Mouse (Mus musculus) spleen, adult 18-20 months (tissue): ENCODE measurements around the gene Ccdc90b.

ENCODE experiments used
- DNase-seq, 2 experiments: peaks; one replicate each; pipeline ENCODE4 v3.0.0; 2022; ENCODE audit warnings: mixed read lengths in 2 of 2

The Ccdc90b gene

GRCm38 (mm10) chr7:92560986-92561876 lies at the start of gene Ccdc90b:
Ccdc90b (plus strand) TSS chr7:92561149.
- peak; percentile 70 to 80 for DNase-seq

- no peak for DNase-seq
These were observed 40.6 kb upstream of the Ccdc90b start for GRCm38 (mm10) chr7:92520397-92520796.

DNA sequence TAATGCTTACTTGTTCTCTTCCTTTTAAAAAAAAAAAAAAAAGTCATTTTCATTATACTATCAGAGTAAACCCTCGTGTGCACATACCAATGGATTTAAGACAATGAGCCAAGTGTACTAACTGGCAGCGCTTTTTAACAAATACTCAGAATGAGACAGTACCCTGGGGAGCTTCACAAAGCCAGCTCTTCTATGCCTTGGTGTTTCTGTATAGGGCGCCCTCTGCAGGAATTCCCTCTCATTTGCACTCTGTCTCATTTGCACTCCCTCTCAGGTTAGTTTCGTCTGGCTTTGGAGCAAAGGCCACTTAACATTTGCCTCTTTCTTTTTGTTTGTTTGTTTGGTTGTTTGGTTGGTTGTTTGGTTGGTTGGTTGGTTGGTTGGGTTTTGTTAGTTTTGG lies 40.1 kb upstream of the Ccdc90b start:
- DNase-seq, result peak in 1 of 2 experiments; percentile 13

DNA sequence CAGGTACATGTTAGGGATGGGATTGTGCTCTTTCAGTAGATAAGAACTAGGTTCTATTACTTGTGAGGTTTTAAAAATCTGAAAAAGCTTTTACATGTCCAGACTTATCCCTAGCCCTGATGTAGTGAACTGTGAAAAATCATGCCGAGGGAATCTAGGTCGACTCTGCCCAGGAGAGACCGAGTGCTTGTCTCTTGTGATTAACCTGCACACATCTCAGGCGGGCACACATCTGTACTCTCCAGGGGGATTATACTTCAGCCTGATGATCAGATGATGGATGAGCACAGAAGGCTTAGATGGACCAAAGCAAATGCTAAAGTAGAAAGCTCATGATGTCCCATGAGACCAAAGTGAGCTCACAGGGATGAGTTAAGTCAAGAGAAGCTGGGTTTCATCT lies 31.7 kb upstream of the Ccdc90b start:
- no peak for DNase-seq

- DNase-seq, result no peak
These were observed 28.5 kb upstream of the Ccdc90b start for GRCm38 (mm10) chr7:92532351-92533036.

DNA sequence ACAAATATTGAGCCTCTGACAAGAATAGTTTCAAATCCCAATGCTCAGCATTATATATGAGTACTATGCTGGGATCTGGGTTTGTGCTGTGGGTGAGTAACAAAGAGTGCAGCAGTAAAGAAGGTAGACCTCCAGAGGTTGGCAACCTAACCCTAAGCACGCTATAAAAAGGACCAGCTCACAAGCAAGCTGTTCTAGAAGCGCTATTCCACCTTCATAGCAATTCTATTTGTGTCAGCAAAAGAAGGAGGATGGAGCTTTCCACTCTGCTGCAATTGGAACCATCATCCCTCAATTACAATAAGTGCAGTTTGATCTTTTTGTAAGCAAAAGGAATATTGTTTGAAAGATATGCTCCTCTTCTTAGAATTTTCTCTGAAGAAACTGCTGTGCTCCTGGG lies 14.2 kb upstream of the Ccdc90b start:
- no peak for DNase-seq

DNA sequence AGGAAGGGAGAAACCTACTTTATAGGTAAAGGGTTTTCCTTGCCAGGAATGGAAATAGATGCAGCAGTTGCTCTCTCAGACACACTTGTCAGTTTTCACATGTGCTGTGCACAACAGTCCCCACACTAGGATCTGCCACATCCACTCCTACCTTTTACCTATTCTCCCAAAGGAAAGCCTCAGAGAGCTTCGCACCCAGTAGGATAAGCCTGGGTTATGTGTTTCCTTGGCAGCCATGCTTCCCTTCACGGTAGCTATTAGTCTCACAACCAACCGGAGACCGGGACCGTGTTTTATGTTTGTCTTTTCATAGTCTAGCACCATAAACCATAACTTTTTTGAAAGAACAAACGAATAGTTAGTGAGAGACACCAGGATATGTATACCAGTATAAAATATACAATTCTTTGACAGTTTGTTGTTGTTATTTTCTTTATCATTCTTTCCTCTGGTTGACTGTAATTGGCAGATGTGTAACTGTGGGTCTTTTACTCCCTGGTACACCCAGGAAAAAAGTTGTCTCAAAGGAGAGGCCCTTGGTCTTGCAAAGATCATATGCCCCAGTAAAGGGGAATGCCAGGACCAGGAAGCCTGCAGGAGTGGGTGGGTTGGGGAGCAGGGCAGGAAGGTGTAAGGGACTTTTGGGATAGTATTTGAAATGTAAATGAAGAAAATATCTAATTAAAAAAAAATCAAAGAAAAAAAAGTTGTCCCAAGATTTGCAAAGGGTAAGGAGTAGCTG lies 10.5 kb upstream of the Ccdc90b start:
- DNase-seq, result no peak

DNA sequence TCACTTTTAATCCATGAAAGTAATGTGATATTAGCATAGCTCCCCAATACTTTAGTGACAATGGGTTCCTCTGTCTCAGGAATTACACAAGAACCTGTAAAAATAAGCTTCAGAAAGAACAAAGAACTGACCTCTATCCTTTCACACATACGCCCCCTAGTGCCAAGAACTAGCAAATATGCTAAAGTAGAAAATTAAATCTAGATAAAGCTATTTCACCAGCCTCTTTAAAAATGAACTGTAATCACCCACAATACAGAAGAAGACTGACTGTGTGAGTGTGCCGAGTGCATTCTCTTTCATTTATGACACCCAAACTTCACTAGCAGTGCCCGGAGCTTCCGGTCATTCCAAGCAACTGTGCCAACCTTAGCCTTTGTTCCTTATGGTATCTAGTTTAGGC lies 10.0 kb upstream of the Ccdc90b start:
- DNase-seq, result no peak

DNA sequence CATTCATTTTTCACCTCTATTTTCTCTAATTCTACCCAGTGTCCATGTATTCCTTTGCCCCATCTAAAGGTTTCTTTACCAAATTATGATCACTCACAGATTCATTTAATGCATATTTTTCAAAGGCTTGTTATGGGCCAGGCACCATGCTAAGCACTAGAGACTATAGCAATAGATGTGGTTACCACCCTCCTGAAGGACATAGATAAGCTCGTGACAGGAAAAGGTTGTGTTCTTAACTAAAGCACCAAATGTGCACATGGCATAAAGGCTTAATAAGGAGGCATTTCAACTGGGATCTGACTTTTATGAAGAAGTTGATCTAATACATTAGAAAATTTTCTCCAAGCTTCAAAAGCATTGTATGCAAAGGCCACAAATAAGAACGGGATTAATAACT lies 2.2 kb upstream of the Ccdc90b start:
- DNase-seq, result no peak

GRCm38 (mm10) chr7:92566775-92567174 lies 5.8 kb downstream of the Ccdc90b start:
- no peak for DNase-seq

- DNase-seq, result no peak
These were observed 19.7 kb downstream of the Ccdc90b start for GRCm38 (mm10) chr7:92580491-92581207.

GRCm38 (mm10) chr7:92583567-92583966 lies 22.6 kb downstream of the Ccdc90b start:
- no peak for DNase-seq

DNA sequence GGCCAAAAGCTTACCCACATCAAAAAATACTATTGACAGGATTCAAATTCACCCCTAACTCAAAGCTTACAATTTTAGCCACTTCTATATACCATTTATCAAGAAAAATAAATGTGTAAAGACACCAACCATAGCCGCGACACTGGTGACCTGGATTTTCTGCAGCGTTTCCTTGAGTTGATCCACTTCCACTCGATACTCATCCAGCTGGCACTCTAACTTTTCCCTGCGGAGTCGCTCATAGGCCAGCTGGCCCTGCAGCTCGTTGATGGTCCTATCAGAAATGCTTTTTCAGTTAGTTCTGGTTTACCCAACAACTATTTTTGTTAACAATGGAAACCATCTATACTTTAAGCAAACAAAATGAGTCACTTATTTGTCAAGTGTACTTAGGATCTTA lies 29.0 kb downstream of the Ccdc90b start:
- no peak for DNase-seq

GRCm38 (mm10) chr7:92590842-92591241 lies 29.9 kb downstream of the Ccdc90b start:
- no peak for DNase-seq

- DNase-seq, result no peak
These were observed 44.0 kb downstream of the Ccdc90b start for GRCm38 (mm10) chr7:92604961-92605360.

DNA sequence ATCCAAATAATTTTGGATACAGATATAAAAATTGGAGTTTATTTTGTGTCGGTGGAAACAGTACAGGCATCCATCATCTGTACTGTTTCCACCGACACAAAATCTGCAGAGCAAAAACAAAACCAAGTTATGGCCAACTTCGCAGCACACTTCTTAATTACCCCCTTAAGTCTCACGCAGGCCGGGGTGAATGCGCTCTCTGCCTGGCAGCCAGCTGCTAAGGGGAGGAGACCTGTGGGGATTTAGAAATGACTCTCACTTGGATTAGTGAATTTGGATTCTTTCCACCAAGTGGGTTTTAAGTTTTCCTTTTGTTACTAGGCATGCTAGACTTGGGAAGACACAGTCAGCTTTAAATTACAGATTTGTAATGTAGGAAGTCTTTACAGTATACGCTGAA lies 49.9 kb downstream of the Ccdc90b start:
- no peak for DNase-seq

- no peak for DNase-seq
These were observed 63.5 kb downstream of the Ccdc90b start for GRCm38 (mm10) chr7:92624488-92624887.

DNA sequence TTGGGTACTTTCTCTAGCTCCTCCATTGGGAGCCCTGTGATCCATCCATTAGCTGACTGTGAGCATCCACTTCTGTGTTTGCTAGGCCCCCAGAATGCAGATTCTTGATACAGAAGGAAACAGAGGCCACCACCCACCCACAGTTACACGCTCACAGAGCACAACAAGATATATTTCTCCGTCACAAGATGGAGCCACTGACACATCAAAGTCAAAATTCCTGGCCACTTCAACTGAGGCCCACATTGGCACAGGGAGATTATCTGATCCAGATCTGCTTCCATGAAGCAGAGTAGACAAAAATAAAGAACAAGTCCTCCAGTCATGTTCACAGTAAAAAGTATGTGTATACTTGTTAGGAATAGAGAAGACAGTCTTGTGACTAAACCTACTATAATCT lies 69.2 kb downstream of the Ccdc90b start:
- DNase-seq, result no peak
